Mouse (Mus musculus) midbrain, embryonic 11.5 days (tissue): Measurements from ENCODE around the gene Rapgef4. TPM values are rescaled to one million over a fixed set of nuclear protein-coding genes. Genes with fewer than 3 reads are reported as not detected.
A peak's percentile ranks its signal among the peaks of the same experiment; 100 is the strongest.

Experiments used
- ATAC-seq: fragments of 200-750 bp; cut with Nextera tagmentation; 2 replicates; pipeline ENCODE4 v1.8.0; 2017; ENCODE audit warnings: moderate TSS enrichment, moderate library complexity; ENCODE audit not compliant: low FRiP score
- DNase-seq: peaks from one replicate; pipeline ENCODE4 v3.0.0; 2015; ENCODE audit warnings: low spot score; ENCODE audit errors: missing footprints
- H3K27ac ChIP-seq: fragments of 300-500 bp; sonication (generic); 2 replicates; pipeline ENCODE4 v1.5.1; 2014; ENCODE audit warnings: low read depth, low read length
- H3K27me3 ChIP-seq: fragments of 300-500 bp; sonication (generic); 2 replicates; pipeline ENCODE4 v1.6.1; 2014; ENCODE audit warnings: mild to moderate bottlenecking, low read length, moderate library complexity, mixed read lengths; ENCODE audit not compliant: control insufficient read depth, insufficient read depth
- H3K36me3 ChIP-seq: fragments of 300-500 bp; sonication (generic); 2 replicates; pipeline ENCODE4 v1.6.1; 2014; ENCODE audit warnings: mild to moderate bottlenecking, low read length, moderate library complexity, mixed read lengths; ENCODE audit not compliant: control insufficient read depth, insufficient read depth
- H3K4me1 ChIP-seq: fragments of 300-500 bp; sonication (generic); 2 replicates; pipeline ENCODE4 v1.6.1; 2014; ENCODE audit warnings: low read length; ENCODE audit not compliant: control insufficient read depth, insufficient read depth
- H3K4me2 ChIP-seq: fragments of 300-500 bp; sonication (generic); 2 replicates; pipeline ENCODE4 v1.6.1; 2014; ENCODE audit warnings: mild to moderate bottlenecking, moderate library complexity
- H3K4me3 ChIP-seq: fragments of 300-500 bp; sonication (generic); 2 replicates; pipeline ENCODE4 v1.5.1; 2014; ENCODE audit warnings: low read depth, low read length
- H3K9ac ChIP-seq: fragments of 300-500 bp; sonication (generic); 2 replicates; pipeline ENCODE4 v1.6.1; 2014; ENCODE audit warnings: low read length
- H3K9me3 ChIP-seq: fragments of 300-500 bp; sonication (generic); 2 replicates; pipeline ENCODE4 v1.6.1; 2016; ENCODE audit warnings: low read length; ENCODE audit not compliant: control insufficient read depth
- whole genome bisulfite sequencing: fragments of 180-500 bp; shearing (Covaris S2); extraction: QIAGEN DNeasy Blood & Tissue Kit; methylation state at CpG from one replicate; pipeline ENCODE4 v1.1.7; 2014; 5-methylcytosine and 5-hydroxymethylcytosine counted together
- polyA plus RNA-seq: library from polyadenylated mRNA; unstranded; fragments of >200 nt; fragmentation: Nextera tagmentation; extraction: Ambion mirVana; gene quantifications from 2 replicates; pipeline ENCODE4 v1.2.1, GENCODE M21; 2014

Gene Rapgef4
- 2.0 TPM in 2 replicates for polyA plus RNA-seq

GRCm38 (mm10) chr2:71980771-71981342 lies at the start of gene Rapgef4:
Gene Rapgef4, plus strand, starts transcription at chr2:71981240.
- H3K4me1 ChIP-seq: peaks cover 4% of the 10 kb centered on the region
- WGBS: 2% methylated on average over 52 of the region's 52 CpGs

GRCm38 (mm10) chr2:71934046-71934445 lies 47.0 kb upstream of the Rapgef4 start:
- H3K4me1 ChIP-seq: no peaks in the 10 kb centered on the region
- no peak overlapping the region for H3K27ac ChIP-seq
- no peaks in the 10 kb centered on the region for H3K9me3 ChIP-seq
- 93% methylated on average over 8 of the region's 8 CpGs for WGBS
- H3K27me3 ChIP-seq: no peaks in the 10 kb centered on the region
- no peak overlapping the region for H3K4me3 ChIP-seq
- no peak overlapping the region for H3K4me2 ChIP-seq
- H3K9ac ChIP-seq: no peak overlapping the region
- H3K36me3 ChIP-seq: no peaks in the 10 kb centered on the region
- DNase-seq: no peak
- no peak for ATAC-seq

More at GRCm38 (mm10) chr2:71980771-71981342, at the start of gene Rapgef4:
- H3K9me3 ChIP-seq: no peaks in the 10 kb centered on the region
- H3K27me3 ChIP-seq: peaks cover 6% of the 10 kb centered on the region; the same call in 1 of the 2 replicates
- no peaks in the 10 kb centered on the region for H3K36me3 ChIP-seq
- H3K9ac ChIP-seq: peak within 1 kb of the TSS; percentile 66
- no peak within 1 kb of the TSS for H3K27ac ChIP-seq
- H3K4me3 ChIP-seq: peak within 1 kb of the TSS; percentile 62
- H3K4me2 ChIP-seq: peak within 1 kb of the TSS; percentile 100
- ATAC-seq (0 out of 2 replicates have a peak, but pooled peaks have one; percentile 24), DNase-seq (peak; percentile 89)

- H3K4me2 ChIP-seq: no peak overlapping the region
- H3K9me3 ChIP-seq: no peaks in the 10 kb centered on the region; the same call in 1 of the 2 replicates
- 88% methylated on average over 1 of the region's 1 CpGs for WGBS
- ATAC-seq (no peak), DNase-seq (peak; percentile 44)
- no peaks in the 10 kb centered on the region for H3K4me1 ChIP-seq
- no peaks in the 10 kb centered on the region for H3K36me3 ChIP-seq
- no peak overlapping the region for H3K4me3 ChIP-seq
- no peak overlapping the region for H3K27ac ChIP-seq
- no peak overlapping the region for H3K9ac ChIP-seq
- no peaks in the 10 kb centered on the region for H3K27me3 ChIP-seq
Measured at GRCm38 (mm10) chr2:71936711-71937110, 44.3 kb upstream of the Rapgef4 start.

DNA sequence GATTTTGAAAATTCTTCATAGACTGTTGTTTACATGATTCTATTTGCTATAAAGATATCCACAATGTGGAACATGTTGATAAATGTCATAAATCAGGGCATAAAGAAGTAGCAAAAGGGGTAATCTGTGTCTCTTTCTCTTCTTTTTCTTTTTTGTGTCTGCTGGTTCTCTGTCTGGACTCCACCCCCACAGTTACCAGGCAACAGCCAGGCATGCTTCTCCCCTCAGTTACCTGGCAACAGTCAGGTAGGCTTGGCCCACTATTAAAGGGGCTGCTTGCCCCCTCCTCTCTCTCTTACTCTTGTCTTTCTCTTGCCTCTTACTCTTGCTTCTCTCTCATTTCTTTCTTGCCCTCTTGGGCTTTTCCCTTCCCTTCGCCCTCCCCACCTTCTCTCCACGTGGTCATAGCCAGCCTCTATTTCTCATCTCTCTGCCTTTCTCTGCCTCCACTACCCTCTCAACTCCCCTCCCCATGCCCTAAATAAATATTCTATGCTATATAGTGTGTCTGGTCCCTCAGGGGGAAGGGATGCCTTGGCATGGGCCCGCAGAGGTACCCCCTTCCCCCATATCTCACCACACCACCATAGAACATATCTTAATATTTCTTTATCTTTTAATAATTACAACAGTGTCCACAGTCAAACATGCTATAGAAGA lies 43.3 kb upstream of the Rapgef4 start:
- no peaks in the 10 kb centered on the region for H3K4me1 ChIP-seq
- H3K9me3 ChIP-seq: no peaks in the 10 kb centered on the region; the same call in 1 of the 2 replicates
- H3K27ac ChIP-seq: no peak overlapping the region
- H3K4me3 ChIP-seq: no peak overlapping the region
- no peaks in the 10 kb centered on the region for H3K27me3 ChIP-seq
- 77% methylated on average over 3 of the region's 3 CpGs for WGBS
- ATAC-seq (no peak), DNase-seq (peak; percentile 79)
- no peak overlapping the region for H3K4me2 ChIP-seq
- no peak overlapping the region for H3K9ac ChIP-seq
- no peaks in the 10 kb centered on the region for H3K36me3 ChIP-seq

DNA sequence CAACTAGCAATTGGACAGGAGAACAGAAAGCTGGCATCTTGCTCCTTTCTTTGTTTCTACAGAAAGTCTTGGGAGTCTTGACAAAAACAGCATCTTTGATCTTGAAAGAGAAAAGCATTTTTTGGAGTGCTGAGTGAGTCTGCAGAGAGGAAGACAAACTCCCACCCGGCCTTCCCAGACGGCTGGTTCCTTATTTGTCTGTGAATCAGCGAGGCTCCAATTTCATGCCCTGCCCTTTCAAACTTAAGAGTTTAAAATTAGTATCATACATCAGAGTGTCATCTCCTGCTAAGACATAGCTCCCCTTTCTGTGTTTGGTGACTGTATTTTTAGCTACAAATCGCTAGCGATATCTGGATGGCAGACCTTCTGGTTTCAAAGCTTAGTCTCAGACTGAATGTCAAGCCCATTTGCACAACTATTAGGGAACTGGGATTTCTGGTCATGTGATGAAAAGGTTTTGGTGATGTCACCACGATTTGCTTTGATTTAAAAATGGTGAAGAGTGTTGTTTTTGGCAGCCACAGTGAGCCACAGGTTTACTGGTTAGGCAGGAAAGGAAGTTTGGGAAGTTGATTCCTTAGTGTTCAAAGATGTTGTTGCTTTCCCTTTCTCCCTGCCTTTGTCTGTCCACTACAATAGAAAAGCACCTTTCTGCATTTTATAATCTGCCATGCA lies 42.2 kb upstream of the Rapgef4 start:
- no peaks in the 10 kb centered on the region for H3K4me1 ChIP-seq
- no peak overlapping the region for H3K4me3 ChIP-seq
- H3K36me3 ChIP-seq: no peaks in the 10 kb centered on the region
- no peak overlapping the region for H3K4me2 ChIP-seq
- H3K9me3 ChIP-seq: no peaks in the 10 kb centered on the region; the same call in 1 of the 2 replicates
- no peaks in the 10 kb centered on the region for H3K27me3 ChIP-seq
- no peak overlapping the region for H3K9ac ChIP-seq
- peak; percentile 49 for DNase-seq
- ATAC-seq: no peak
- WGBS: 75% methylated on average over 6 of the region's 6 CpGs
- no peak overlapping the region for H3K27ac ChIP-seq

DNA sequence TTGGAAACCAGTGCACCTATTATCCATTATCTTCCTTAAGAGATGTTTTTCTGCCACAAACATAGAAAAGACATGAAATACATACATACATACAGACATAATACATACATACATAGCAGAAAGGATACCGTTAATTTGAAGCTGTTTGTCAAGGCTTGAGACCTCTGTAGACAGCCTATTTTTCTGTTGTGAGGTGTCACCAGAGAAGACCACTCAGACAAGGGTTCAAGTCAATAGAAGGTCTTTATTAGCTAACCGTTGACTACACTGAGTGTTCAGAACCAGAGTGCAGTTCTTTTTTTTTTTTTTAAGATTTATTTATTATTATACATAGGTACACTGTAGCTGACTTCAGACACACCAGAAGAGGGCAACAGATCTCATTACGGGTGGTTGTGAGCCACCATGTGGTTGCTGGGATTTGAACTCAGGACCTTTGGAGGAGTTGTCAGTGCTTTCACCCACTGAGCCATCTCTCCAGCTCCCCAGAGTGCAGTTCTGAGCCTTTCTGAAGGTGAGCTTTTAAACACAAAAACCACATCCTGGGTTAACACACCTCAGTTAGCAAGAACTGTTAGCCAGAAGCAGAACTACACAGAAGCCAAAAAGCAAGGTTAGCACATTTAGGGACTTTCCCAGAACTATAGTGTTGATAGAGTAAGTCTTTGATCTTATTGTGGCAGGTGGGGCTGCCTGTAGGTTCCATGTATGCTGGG lies 39.9 kb upstream of the Rapgef4 start:
- H3K4me3 ChIP-seq: no peak overlapping the region
- DNase-seq (no peak), ATAC-seq (no peak)
- 90% methylated on average over 3 of the region's 3 CpGs for WGBS
- H3K9ac ChIP-seq: no peak overlapping the region
- H3K4me2 ChIP-seq: no peak overlapping the region
- no peak overlapping the region for H3K27ac ChIP-seq
- H3K27me3 ChIP-seq: no peaks in the 10 kb centered on the region
- H3K9me3 ChIP-seq: no peaks in the 10 kb centered on the region; the same call in 1 of the 2 replicates
- H3K36me3 ChIP-seq: no peaks in the 10 kb centered on the region
- H3K4me1 ChIP-seq: no peaks in the 10 kb centered on the region

GRCm38 (mm10) chr2:71941721-71942087 lies 39.3 kb upstream of the Rapgef4 start:
- no peak overlapping the region for H3K27ac ChIP-seq
- 90% methylated on average over 5 of the region's 5 CpGs for WGBS
- ATAC-seq: no peak
- no peaks in the 10 kb centered on the region for H3K4me1 ChIP-seq
- DNase-seq: no peak
- no peak overlapping the region for H3K9ac ChIP-seq
- H3K36me3 ChIP-seq: no peaks in the 10 kb centered on the region
- no peak overlapping the region for H3K4me2 ChIP-seq
- H3K9me3 ChIP-seq: no peaks in the 10 kb centered on the region; the same call in 1 of the 2 replicates
- H3K4me3 ChIP-seq: no peak overlapping the region
- H3K27me3 ChIP-seq: no peaks in the 10 kb centered on the region

DNA sequence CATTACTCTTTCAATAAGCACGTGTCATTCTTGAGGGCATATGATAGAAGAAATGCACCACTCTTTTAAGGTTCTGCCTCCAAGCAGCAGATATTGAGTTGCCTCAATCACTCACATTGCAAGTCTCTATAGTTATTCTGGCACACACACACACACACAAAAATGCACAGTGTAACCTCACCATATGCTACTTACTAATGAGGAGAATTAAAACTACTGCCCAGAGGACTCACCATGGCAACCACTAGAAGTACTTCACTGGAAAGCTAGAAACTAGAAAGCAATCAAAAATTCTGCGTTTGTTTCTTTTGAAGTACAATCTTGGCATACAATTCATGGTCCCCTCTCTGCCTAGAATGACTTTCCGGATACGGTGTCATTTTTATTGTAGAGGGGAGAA lies 29.8 kb upstream of the Rapgef4 start:
- Histone ChIP-seq H3K4me1 (no peaks in the 10 kb centered on the region), H3K27me3 (no peaks in the 10 kb centered on the region), H3K27ac (no peak overlapping the region), H3K4me2 (no peak overlapping the region), H3K36me3 (no peaks in the 10 kb centered on the region), H3K4me3 (no peak overlapping the region), H3K9ac (no peak overlapping the region), H3K9me3 (no peaks in the 10 kb centered on the region)
- WGBS: 85% methylated on average over 4 of the region's 4 CpGs
- ATAC-seq (no peak), DNase-seq (no peak)
